Mouse (Mus musculus): ENCODE data around the gene Rbfox3.

DNA sequence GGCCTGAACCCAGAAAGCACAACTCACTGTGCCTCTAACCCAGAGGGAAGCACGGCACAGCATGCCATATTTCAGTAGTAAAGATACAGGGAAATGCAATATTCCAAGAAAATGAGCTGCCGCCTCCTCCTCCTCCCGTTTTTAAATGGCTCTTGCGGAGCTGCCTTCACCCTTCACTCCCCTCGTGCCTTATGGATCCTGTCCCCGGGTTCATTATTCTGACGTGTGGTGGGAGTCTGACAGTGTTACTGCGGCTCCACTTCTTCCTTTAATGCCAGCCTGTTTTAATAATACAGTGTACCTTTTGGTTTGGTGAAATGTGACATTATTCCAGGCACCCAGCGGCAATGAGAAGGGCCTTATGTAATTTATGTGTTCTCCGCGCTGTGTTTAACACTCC lies 97.5 kb downstream of the Rbfox3 start:
- TF ChIP-seq POLR2A (IDR thresholded peaks at IDR 0.05; ENCODE audit: extremely low read depth, insufficient read depth, low read length) (no peak), CTCF (IDR thresholded peaks at IDR 0.05; ENCODE audit: extremely low read depth, insufficient read depth, low read length) (no peak)
